Mouse (Mus musculus) lung, postnatal 0 days (tissue): Measurements from ENCODE around the gene Fbxl5. TPM values are rescaled to one million over a fixed set of nuclear protein-coding genes. Genes with fewer than 3 reads are reported as not detected.

Experiments used
- ATAC-seq: fragments of 200-750 bp; cut with Nextera tagmentation; 2 replicates; pipeline ENCODE4 v1.8.0; 2017; ENCODE audit warnings: moderate library complexity
- DNase-seq: peaks from one replicate; pipeline ENCODE4 v3.0.0-alpha.2; 2016; ENCODE audit warnings: low spot score
- H3K27ac ChIP-seq: fragments of 300-500 bp; sonication (generic); 2 replicates; pipeline ENCODE4 v1.5.1; 2014; ENCODE audit warnings: antibody characterized with exemption, mild to moderate bottlenecking, low read length, mixed read lengths
- H3K27me3 ChIP-seq: fragments of 300-500 bp; sonication (generic); replicated peaks from 2 replicates; pipeline ENCODE4 v1.6.1; 2014; ENCODE audit warnings: low read length, mixed read lengths; ENCODE audit not compliant: insufficient read depth
- H3K36me3 ChIP-seq: fragments of 300-500 bp; sonication (generic); 2 replicates; pipeline ENCODE4 v1.6.1; 2014; ENCODE audit warnings: low read length, mixed read lengths; ENCODE audit not compliant: insufficient read depth
- H3K4me1 ChIP-seq: fragments of 300-500 bp; sonication (generic); 2 replicates; pipeline ENCODE4 v1.6.1; 2014; ENCODE audit warnings: antibody characterized with exemption, low read depth, low read length, mixed read lengths; ENCODE audit not compliant: insufficient read depth
- H3K4me2 ChIP-seq: fragments of 300-500 bp; sonication (generic); replicated peaks from 2 replicates; pipeline ENCODE4 v1.6.1; 2014; ENCODE audit warnings: low read depth, mild to moderate bottlenecking, low read length, moderate library complexity, mixed read lengths
- H3K4me3 ChIP-seq: fragments of 300-500 bp; sonication (generic); 2 replicates; pipeline ENCODE4 v1.5.1; 2014; ENCODE audit warnings: low read depth, low read length
- H3K9ac ChIP-seq: fragments of 300-500 bp; sonication (generic); replicated peaks from 2 replicates; pipeline ENCODE4 v1.6.1; 2014; ENCODE audit warnings: low read depth, mild to moderate bottlenecking
- H3K9me3 ChIP-seq: fragments of 300-500 bp; sonication (generic); 2 replicates; pipeline ENCODE4 v1.6.1; 2016; ENCODE audit warnings: low read length, mixed read lengths
- CTCF ChIP-seq: IDR thresholded peaks from 2 replicates; pipeline ENCODE4 v1.5.1; 2016; ENCODE audit warnings: antibody characterized with exemption, mild to moderate bottlenecking
- EP300 ChIP-seq: IDR thresholded peaks from 2 replicates; pipeline ENCODE4 v1.6.1; 2016; ENCODE audit warnings: antibody characterized with exemption, mild to moderate bottlenecking, control low read depth
- WGBS: fragments of 180-500 bp; shearing (Covaris S2); extraction: QIAGEN DNeasy Blood & Tissue Kit; methylation state at CpG from one replicate; pipeline ENCODE4 v1.1.7; 2014; 5-methylcytosine and 5-hydroxymethylcytosine counted together
- polyA plus RNA-seq: library from polyadenylated mRNA; unstranded; fragments of >200 nt; fragmentation: Nextera tagmentation; extraction: Ambion mirVana; gene quantifications from 2 replicates; pipeline ENCODE4 v1.2.1, GENCODE M21; 2015

Fbxl5 gene
- polyA plus RNA-seq, 1 experiment from 2014 or later: 73.0 TPM

DNA sequence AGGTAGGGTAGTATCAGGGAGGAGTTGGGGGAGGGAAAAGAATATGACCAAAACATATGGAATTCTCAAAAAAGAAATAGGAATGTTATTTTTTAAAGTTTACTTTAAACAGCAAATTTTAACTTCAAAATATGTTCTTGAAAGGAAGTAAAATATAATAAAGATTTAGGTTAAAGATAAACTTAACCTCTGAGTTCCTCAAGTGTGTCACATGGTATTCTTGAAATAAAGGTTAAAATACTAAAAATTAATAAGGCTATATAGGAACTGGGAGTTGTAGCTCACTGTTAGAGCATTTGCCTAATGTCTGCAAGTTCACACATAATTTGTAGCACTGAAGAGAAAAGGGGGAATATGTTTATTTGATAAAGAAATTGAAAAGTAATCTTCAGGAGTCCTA, 20.2 kb downstream of the Fbxl5 start:
- no peaks in the 10 kb centered on the region for H3K9me3 ChIP-seq
- H3K36me3 ChIP-seq: no peaks in the 10 kb centered on the region
- H3K4me2 ChIP-seq: no peak overlapping the region
- H3K4me1 ChIP-seq: no peaks in the 10 kb centered on the region
- TF ChIP-seq EP300: no peak
- no peak for TF ChIP-seq CTCF
- no peak for ATAC-seq
- H3K4me3 ChIP-seq: no peak overlapping the region
- no peak overlapping the region for H3K9ac ChIP-seq
- no peak overlapping the region for H3K27ac ChIP-seq
- no peaks in the 10 kb centered on the region for H3K27me3 ChIP-seq
- no peak for DNase-seq

DNA sequence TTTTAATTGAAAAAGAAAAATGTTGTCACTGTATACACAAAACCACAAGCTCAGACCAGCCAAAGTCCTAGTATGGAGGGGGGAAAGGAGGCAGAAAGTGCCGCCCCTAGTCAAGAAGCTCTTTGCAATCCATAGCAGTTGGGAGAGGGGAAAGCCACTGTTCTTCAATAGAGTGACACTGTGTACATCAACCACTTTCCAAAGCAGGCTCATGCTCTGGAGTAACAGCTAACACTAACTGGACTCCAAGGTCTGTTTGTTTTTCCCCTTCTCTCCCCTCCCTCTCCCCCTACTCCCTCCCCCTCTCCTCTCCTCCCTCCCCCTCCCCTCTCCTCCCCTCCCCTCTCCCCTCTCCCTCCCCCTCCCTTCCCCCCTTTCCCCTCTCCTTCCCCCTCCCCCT, 20.7 kb downstream of the Fbxl5 start:
- Histone ChIP-seq H3K27me3 (no peaks in the 10 kb centered on the region), H3K4me1 (no peaks in the 10 kb centered on the region), H3K9ac (no peak overlapping the region), H3K4me3 (no peak overlapping the region), H3K4me2 (no peak overlapping the region), H3K27ac (no peak overlapping the region), H3K9me3 (no peaks in the 10 kb centered on the region), H3K36me3 (no peaks in the 10 kb centered on the region)
- DNase-seq (no peak), ATAC-seq (no peak)
- TF ChIP-seq EP300 (no peak), CTCF (no peak)
- 36% methylated on average over 1 of the region's 1 CpGs for WGBS

DNA sequence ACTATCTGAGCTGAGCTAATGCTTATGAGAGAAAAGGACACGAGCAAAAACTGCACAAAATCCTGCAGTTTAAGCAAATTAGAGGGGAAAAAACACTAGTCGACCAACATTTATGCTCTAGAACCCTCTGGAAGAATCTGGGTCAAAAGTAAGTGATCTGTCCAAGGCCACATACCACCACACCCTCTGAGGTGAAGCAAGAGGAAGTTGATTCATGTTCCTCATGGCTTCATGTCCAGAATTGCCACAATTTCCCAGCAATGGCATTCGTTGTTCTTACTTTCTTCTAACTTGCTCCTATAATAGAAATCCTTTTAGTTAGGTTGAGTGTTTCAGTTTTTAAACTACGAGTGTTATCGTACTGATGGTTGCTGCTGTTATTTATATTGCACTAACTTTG, 21.9 kb downstream of the Fbxl5 start:
- Histone ChIP-seq H3K27ac (no peak overlapping the region), H3K4me2 (no peak overlapping the region), H3K9ac (no peak overlapping the region), H3K36me3 (no peaks in the 10 kb centered on the region), H3K4me1 (no peaks in the 10 kb centered on the region), H3K27me3 (no peaks in the 10 kb centered on the region), H3K9me3 (no peaks in the 10 kb centered on the region), H3K4me3 (no peak overlapping the region)
- ATAC-seq (no peak; the same call in 1 of the 2 replicates), DNase-seq (peak; percentile 68)
- TF ChIP-seq EP300: peak; percentile 87
- no peak for TF ChIP-seq CTCF
- 58% methylated on average over 5 of the region's 5 CpGs for WGBS

DNA sequence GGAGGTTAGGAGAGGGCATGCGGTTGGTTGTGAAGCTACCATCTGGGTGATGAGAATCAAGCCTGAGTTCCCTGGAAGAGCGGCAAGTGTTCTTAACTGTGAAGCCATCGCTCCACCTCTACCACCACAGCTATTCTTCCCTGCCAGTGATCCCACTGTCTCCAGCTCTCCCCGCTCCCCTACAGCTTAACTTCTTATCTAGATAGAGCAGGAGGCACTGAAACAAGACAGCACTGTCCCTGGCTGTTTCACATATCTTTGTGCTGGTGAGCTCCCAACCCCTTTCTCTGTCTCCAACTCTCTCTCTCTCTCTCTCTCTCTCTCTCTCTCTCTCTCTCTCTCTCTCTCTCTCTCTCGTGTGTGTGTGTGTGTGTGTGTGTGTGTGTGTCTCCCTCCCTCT, 29.1 kb downstream of the Fbxl5 start:
- WGBS: 77% methylated on average over 5 of the region's 5 CpGs
- TF ChIP-seq EP300 (no peak), CTCF (no peak)
- Histone ChIP-seq H3K4me3 (no peak overlapping the region), H3K4me2 (no peak overlapping the region), H3K27ac (no peak overlapping the region), H3K9me3 (no peaks in the 10 kb centered on the region), H3K9ac (no peak overlapping the region), H3K27me3 (no peaks in the 10 kb centered on the region), H3K36me3 (no peaks in the 10 kb centered on the region), H3K4me1 (peaks cover 5% of the 10 kb centered on the region; the same call in 1 of the 2 replicates)
- DNase-seq (no peak), ATAC-seq (no peak)

DNA sequence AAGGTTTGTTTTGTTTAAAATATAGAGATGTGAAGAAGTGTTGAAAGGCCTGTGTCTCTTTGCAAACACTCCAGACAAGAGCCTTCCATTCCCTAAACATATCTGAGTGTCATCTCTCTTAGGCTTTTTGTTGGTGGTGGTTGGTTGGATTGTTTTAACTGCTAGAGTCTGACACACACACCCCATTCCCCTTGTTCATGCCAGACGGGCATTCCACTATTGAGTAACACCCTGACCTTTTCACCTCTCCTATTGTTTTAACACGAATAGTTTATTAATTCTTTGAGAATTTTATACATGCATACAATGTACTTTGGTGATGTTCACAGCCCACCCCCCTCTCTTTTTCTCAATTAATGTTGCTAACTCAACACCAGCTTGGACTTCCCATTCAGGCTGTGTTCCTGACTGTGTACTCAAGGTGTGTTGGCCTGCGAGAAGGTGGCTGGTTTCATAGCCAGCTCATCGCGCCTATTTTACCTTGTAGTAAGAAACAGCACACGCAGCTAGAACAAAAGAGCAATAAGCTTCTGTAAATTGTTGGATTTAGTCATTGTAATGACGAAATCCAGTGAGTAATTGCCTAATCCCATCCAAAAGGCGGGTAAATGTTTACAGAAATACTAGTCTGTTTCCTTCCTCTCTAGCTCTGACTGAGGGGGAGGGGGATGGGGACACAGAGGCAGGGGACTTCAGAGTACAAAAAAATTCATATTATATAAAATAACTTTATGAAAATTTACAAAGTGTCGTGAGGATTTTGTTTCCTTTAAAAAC, 33.3 kb downstream of the Fbxl5 start:
- no peaks in the 10 kb centered on the region for H3K36me3 ChIP-seq
- no peaks in the 10 kb centered on the region for H3K9me3 ChIP-seq
- DNase-seq (peak; percentile 90), ATAC-seq (peak; percentile 87)
- H3K4me2 ChIP-seq: no peak overlapping the region
- H3K9ac ChIP-seq: no peak overlapping the region
- no peak overlapping the region for H3K4me3 ChIP-seq
- peak; percentile 95 for TF ChIP-seq EP300
- no peak for TF ChIP-seq CTCF
- 27% methylated on average over 9 of the region's 9 CpGs for WGBS
- H3K27me3 ChIP-seq: no peaks in the 10 kb centered on the region
- H3K4me1 ChIP-seq: peaks cover 5% of the 10 kb centered on the region; the same call in 1 of the 2 replicates
- H3K27ac ChIP-seq: peak overlapping the region; percentile 76

DNA sequence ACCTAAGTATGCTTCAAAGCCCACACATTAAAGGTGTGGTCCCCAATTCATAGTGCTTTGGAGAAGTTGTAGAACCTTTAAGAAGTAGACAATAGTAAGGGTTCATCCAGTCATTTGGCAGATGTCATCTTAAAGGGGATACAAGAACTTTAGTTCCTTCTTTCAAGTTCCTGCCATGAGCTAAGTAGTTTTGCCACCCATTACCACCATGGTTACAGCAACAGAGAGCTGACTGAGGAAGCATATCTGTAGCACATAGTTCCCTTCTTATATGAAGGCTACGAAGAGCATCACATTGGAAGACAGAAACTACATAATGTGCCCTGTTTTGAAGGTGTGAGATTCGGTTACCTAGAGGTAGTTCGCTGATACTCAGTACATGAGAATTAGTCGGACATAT, 34.8 kb downstream of the Fbxl5 start:
- Histone ChIP-seq H3K9me3 (no peaks in the 10 kb centered on the region), H3K4me3 (no peak overlapping the region), H3K27me3 (no peaks in the 10 kb centered on the region), H3K4me2 (no peak overlapping the region), H3K36me3 (no peaks in the 10 kb centered on the region), H3K27ac (no peak overlapping the region), H3K4me1 (peaks cover 5% of the 10 kb centered on the region; the same call in 1 of the 2 replicates), H3K9ac (no peak overlapping the region)
- peak; percentile 36 for DNase-seq
- 91% methylated on average over 4 of the region's 4 CpGs for WGBS
- ATAC-seq: no peak
- TF ChIP-seq EP300 (no peak), CTCF (no peak)
